8 mouse cellular contexts compared by ENCODE assay signal in genomic region chr13:119283448-119283847, GRCm38 (mm10).
A peak's percentile ranks its signal among the peaks of the same experiment; 100 is the strongest.
DNase-seq lines count a peak whose midpoint lies in the region; ATAC-seq lines count a peak whose summit lies in the region.

No protein-coding gene starts in this region.

- ATAC-seq in hindbrain, embryonic 13.5 days (ENCODE audit: low FRiP score) = no peak
- peak; percentile 36; the same call in 1 of the 2 replicates for ATAC-seq in intestine, embryonic 16.5 days
- ATAC-seq in stomach, embryonic 14.5 days (ENCODE audit: insufficient number of reproducible peaks, insufficient read depth, low FRiP score, low read depth) = peak; percentile 23; the same call in 1 of the 2 replicates

- H3K4me3 ChIP-seq in hindbrain, embryonic 10.5 days = no peak overlapping the region
- no peak overlapping the region for H3K4me3 ChIP-seq in hindbrain, embryonic 13.5 days
- H3K4me3 ChIP-seq in intestine, embryonic 16.5 days (ENCODE audit: low read length) = no peak overlapping the region
- H3K4me3 ChIP-seq in stomach, embryonic 14.5 days (ENCODE audit: low read depth, low read length) = no peak overlapping the region

- DNase-seq in hindbrain, embryonic 10.5 days (ENCODE audit: low spot score) = peak; percentile 65
- peak; percentile 11 for DNase-seq in cerebellum, adult 11-12 months
- DNase-seq in forelimb bud, embryonic 11.5 days (ENCODE audit: low read depth, low spot score) = peak; percentile 69
- peak; percentile 6 to 60 for DNase-seq in left cerebral cortex, adult 8-10 months (ENCODE audit: low spot score in 2 of 2)
- peak; percentile 53 for DNase-seq in mesoderm, embryonic 11.5 days (ENCODE audit: low read depth, low spot score)

- H3K9me3 ChIP-seq in hindbrain, embryonic 10.5 days = no peaks in the 10 kb centered on the region
- no peaks in the 10 kb centered on the region for H3K9me3 ChIP-seq in hindbrain, embryonic 13.5 days
- no peaks in the 10 kb centered on the region for H3K9me3 ChIP-seq in intestine, embryonic 16.5 days (ENCODE audit: control insufficient read depth, low read length)
- H3K9me3 ChIP-seq in stomach, embryonic 14.5 days (ENCODE audit: control insufficient read depth, low read depth, low read length) = no peaks in the 10 kb centered on the region

- H3K36me3 ChIP-seq in hindbrain, embryonic 10.5 days = no peaks in the 10 kb centered on the region
- no peaks in the 10 kb centered on the region for H3K36me3 ChIP-seq in hindbrain, embryonic 13.5 days
- no peaks in the 10 kb centered on the region for H3K36me3 ChIP-seq in intestine, embryonic 16.5 days (ENCODE audit: control insufficient read depth, insufficient read depth, low read length)
- no peaks in the 10 kb centered on the region for H3K36me3 ChIP-seq in stomach, embryonic 14.5 days (ENCODE audit: control insufficient read depth, insufficient read depth, low read length)

- no peaks in the 10 kb centered on the region for H3K27me3 ChIP-seq in hindbrain, embryonic 10.5 days (ENCODE audit: insufficient read depth, poor library complexity, severe bottlenecking)
- no peaks in the 10 kb centered on the region for H3K27me3 ChIP-seq in hindbrain, embryonic 13.5 days
- H3K27me3 ChIP-seq in intestine, embryonic 16.5 days (replicated peaks; ENCODE audit: control insufficient read depth, insufficient read depth, low read length) = no peaks in the 10 kb centered on the region
- H3K27me3 ChIP-seq in stomach, embryonic 14.5 days (ENCODE audit: control insufficient read depth, insufficient read depth, low read length) = no peaks in the 10 kb centered on the region

- no peak overlapping the region for H3K4me2 ChIP-seq in hindbrain, embryonic 13.5 days
- no peak overlapping the region for H3K4me2 ChIP-seq in intestine, embryonic 16.5 days (ENCODE audit: low read depth, low read length)
- no peak overlapping the region for H3K4me2 ChIP-seq in stomach, embryonic 14.5 days (replicated peaks; ENCODE audit: low read depth, low read length)

- H3K4me1 ChIP-seq in hindbrain, embryonic 10.5 days (replicated peaks) = no peaks in the 10 kb centered on the region
- H3K4me1 ChIP-seq in hindbrain, embryonic 13.5 days (replicated peaks) = no peaks in the 10 kb centered on the region
- no peaks in the 10 kb centered on the region for H3K4me1 ChIP-seq in intestine, embryonic 16.5 days (ENCODE audit: control insufficient read depth, insufficient read depth, low read length)
- no peaks in the 10 kb centered on the region for H3K4me1 ChIP-seq in stomach, embryonic 14.5 days (ENCODE audit: control insufficient read depth, insufficient read depth, low read length)

- H3K9ac ChIP-seq in hindbrain, embryonic 13.5 days = no peak overlapping the region
- H3K9ac ChIP-seq in intestine, embryonic 16.5 days (ENCODE audit: low read depth, low read length) = no peak overlapping the region
- no peak overlapping the region for H3K9ac ChIP-seq in stomach, embryonic 14.5 days (replicated peaks; ENCODE audit: low read depth, low read length)

- 58% methylated on average over 6 of the region's 6 CpGs for WGBS in hindbrain, embryonic 10.5 days
- WGBS in hindbrain, embryonic 13.5 days = 53% methylated on average over 6 of the region's 6 CpGs
- WGBS in intestine, embryonic 16.5 days = 55% methylated on average over 6 of the region's 6 CpGs
- WGBS in stomach, embryonic 14.5 days = 57% methylated on average over 6 of the region's 6 CpGs

- no peak overlapping the region for H3K27ac ChIP-seq in hindbrain, embryonic 10.5 days
- H3K27ac ChIP-seq in hindbrain, embryonic 13.5 days = no peak overlapping the region
- H3K27ac ChIP-seq in intestine, embryonic 16.5 days (ENCODE audit: low read length) = no peak overlapping the region
- no peak overlapping the region for H3K27ac ChIP-seq in stomach, embryonic 14.5 days (ENCODE audit: low read length)

Comparison
In these comparisons a context has a peak if more than half of its experiments do, and no peak if none do; other contexts are left out.
1. DNase-seq: peak in every context shown above with its lines; median percentile 69 in forelimb bud, embryonic 11.5 days; 65 in hindbrain, embryonic 10.5 days; 53 in mesoderm, embryonic 11.5 days; 33 in left cerebral cortex, adult 8-10 months; 11 in cerebellum, adult 11-12 months.